Mouse (Mus musculus) adrenal gland, adult 8-10 months (tissue): ENCODE measurements at regions not wholly inside any gene's neighbourhood (a gene's known extent, or its start where the extent isn't known, plus 50 kb on each side); places are given as distances from the start of the nearest gene placed in this dataset.

Source experiments
- DNase-seq: peaks from one replicate; pipeline ENCODE4 v3.0.0; 2022

DNA sequence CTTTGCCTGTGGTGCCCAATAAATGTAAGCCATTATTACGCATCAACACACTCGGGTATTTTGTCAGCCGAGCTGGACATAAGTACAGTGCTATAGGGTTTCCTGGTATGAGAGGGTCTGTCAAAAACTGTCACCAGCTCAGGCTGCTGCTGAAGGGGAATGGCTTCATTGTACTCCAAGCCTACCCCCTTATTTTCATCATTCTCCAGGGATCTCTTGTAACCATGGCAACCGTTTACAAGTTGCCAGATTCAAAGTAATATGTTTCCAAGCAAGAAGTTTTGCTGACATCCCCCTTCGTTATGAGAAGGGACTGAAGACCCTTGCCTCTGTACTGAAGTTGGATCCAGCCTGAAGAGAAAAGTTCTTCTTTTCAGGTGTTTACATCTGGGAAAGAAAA, 410.3 kb upstream of the Kdm8 start:
- no peak for DNase-seq

DNA sequence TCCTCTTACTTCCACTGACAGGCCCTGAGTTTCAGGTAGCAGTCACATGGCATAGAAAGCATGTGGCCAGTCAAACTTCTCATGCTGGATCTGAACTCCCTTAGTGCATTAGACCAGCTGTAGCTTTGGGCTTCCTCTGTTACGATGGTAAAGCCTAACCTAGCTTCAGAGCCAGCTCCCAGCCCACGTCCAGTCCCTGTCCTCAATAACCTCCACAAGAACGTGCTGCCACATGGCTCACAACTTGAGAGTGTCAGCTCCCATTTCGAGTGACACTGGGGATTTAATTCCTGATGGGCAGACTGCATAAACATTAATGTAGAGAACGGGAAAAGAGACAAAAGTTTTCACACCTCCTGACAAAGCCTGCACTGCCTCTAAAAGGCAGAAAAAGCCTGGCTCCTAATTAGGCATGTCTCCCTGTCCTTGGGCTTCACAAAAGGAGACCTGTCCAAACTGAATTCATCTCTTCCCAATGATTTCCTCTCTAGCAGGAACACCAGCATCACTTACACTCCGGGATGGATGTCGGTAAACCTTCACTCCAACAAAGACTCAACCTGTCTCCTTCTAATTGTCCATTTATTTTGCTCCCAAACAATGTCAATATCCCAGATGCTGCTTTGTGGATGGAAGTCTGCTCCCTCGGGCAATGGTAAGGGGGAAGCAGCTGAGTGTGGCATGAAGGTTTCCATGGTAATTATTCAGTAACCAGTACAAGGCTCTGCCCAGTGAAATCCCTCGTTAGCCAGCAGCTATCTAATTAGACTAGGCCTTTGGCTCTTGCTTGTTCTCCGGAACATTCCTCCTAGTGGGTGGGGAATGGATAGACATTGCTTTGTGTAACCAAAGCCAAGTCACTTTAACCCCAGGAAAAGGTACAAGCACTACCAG, 408.1 kb upstream of the Kdm8 start:
- no peak for DNase-seq

DNA sequence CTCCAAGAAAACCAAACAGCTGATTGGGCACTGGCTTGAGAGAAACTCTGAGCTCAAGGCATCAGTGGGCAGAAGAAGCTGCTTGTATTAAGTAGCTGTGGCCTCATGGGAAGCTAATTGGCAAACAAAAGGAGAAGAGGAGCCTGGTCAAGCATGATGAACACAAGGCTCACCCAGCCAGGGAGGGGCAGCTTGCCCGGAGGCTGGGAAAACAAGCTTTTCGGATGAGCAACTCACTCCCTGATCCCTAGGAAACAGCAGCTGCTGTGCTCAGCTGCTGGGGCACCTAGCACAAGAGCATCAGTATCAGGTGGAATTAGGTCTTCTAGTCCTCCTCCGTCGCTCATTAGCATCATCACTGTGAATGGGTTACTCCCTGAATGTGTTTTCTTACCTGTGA, 405.6 kb upstream of the Kdm8 start:
- DNase-seq: no peak

DNA sequence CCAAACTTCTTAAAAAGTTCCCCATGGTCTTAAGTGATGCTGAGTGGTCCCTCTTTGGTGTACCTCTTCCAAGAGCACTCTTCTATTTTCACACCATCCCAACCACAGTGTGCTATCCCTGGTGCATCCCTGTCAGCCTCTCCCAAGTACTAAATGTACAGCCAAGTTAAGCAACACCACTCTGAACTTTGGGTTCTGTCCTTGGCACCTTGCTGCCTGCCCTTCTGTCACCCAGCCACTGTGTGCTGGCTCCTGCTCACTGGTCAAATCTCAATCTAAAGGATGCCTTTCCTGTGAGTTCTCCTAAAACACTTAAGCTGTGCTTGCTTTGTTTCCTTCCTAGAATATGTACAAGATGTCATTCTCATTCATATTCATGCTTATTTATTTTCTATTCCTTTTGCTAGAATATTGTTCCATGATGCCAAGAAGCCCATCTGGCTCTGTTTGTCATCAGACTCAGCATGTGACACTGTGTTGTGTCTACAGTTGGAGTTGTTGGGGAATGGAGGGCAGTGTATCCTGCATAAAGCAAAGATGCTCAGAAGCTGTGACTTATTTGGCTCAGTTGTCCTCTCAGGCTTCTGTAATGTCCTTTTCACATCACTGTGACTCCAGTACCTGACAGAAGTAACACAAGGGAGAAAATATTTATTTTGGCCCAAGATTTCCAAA, 388.4 kb upstream of the Kdm8 start:
- no peak for DNase-seq

DNA sequence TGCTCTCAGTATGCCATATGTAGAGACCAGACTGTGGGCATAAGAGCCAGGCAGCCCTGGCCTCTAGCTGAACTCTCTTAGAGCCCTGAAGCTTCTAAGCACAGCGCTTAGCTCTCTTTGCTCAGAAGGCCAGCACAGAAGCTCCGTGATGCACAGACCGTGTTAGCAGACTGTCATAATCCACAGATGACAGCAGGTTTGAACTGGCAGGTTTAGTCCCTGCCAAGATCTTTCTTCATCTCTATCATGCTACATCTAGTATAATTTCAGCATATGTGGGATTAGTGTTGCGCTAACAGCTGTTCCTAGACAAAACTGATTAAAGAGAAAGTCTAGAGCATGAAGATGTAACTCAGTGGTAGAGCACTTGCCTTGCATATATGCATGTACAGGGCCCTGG, 342.0 kb upstream of the Kdm8 start:
- DNase-seq: no peak

DNA sequence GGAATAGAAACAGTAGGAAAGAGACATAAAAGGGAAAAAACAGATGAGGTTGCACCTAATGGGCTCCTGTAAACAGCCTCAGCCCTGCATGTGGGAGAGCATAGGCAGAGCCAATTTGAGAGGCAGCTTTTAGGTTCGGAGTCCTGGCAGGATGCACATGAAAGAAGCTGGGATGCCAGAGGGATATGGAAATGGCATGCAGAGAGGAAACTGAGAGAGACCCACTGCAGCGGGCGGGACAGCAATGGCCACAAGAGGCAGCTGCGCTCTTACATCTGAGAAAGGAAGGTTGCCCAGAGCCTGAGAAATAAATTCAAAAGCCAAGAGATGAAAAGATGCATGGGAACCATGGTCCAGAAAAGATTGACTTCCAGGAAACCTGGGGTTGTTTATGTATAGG, 340.5 kb upstream of the Kdm8 start:
- DNase-seq: no peak

DNA sequence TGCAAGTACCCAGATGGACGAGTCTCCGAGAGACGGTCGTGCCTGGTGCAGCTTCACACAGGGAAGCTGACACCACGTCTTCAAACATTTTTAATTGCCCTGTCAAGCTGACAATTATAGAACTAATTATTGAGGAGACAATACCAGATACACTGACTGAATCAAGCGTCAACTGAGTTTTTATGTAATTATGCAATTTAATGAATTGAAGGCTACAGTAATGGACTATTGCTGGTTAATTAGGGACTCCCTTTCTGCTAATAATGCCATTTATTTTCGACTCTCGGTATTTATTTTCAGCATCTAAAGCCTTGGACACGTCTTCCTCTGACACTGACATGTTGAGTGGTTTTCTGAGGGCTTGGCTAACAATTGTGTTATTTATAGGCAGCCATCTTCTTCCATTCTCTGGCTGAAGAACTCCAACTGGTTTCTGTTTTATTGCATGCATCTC, 331.6 kb upstream of the Kdm8 start:
- DNase-seq: no peak

DNA sequence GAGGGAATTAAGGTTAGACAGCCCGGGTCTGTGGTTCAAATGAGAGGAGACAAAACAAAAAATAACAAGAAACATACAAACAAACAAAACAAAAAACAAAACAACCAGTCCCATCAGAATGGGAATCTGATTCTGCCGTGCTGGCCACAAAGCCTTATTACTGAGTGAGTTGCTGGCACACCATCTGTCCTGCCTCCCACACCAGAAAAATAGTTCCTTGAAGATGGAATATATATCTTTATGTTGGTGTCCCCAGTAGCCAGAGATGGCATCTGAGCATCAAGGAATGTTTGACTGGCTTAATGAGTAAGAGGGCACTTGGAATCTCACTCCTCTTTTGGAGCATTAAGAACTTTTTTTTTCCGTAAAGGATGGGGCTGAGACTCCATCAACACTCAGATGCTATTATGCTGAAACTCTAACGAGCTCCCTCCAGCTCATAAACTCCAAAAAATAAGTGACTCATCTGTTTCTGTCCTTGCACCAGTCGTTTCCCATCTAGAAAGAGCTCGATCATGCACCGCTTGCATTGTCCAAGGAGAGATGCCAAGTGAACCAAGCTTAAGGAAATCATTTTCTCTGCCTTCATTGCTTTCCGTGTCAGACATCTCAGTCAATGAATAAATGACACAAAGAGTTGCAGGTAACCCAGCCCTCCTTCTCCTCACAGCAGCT, 329.0 kb upstream of the Kdm8 start:
- no peak for DNase-seq

DNA sequence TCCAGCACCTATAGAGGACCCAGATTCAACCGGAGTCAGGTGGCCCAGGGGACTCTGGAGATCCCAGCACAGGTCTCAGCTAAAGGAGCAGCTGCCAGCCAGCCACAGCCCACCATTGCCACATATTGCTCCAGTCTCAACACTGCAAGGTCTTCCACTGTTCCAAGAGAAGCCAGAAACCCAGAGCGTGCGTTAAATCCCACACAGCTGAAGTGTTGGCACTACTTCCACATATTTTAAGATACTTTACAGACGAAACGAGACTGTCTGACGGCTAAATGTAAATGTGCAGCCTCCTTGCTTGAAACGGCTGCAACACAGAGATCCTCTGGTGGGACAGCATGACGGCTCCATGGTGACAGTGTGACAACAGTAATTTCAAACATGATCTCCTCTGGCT, 327.3 kb upstream of the Kdm8 start:
- DNase-seq: no peak

DNA sequence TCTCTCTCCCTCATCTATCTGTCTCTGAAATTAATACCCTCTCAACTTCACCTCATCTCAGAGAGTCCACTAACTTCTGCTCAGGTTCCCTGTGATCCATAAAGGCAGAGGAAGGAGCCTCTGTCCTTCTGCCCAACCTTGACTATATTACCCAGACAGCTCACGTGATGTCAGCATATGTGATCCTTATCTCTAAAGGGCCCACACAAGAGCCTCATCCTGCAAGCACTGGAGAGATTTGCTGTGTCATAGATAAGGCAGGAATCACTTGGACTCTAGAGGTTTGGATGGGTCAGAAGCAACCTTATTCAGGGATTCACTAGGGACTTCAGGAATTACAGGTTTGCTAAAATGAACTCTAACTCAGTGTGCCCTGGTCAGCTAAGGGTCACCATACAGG, 315.3 kb upstream of the Kdm8 start:
- DNase-seq: no peak

DNA sequence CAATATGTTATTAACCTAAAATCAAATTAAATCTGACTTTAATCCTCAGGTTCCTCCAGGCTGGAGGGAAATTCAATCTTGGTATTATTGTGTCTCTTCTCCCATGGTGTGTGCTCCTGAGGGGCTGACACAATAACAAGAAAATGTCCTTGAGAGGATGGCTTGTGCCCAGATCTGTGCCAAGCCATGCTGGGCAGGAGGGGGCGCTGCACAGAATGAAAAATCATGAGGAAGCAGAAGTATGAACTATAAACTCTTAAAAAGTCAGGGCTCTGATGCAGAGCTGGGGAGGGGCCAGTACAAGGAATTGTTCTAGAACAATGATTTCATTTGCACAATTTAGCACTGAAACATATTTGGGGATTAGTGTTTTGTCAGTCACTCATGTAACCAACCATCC, 312.5 kb upstream of the Kdm8 start:
- no peak for DNase-seq

DNA sequence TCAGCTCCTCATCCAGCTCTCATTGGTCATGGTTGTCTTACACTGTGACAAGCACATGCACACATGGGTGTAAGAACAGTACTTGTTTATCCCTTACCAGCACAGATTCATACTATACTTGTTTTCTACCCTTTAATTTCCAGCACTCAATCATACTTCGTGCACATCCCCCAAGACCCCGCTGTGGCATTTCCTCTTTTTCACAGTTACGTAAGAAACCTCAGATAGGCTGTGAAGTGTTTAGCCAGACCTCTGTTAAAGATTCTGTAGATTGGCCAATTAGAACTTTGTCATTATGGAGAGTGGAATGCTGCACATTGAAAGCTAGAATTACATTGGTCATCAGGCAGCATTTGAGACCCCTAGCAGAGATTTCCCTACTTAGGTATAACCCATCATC, 305.9 kb upstream of the Kdm8 start:
- DNase-seq: no peak

DNA sequence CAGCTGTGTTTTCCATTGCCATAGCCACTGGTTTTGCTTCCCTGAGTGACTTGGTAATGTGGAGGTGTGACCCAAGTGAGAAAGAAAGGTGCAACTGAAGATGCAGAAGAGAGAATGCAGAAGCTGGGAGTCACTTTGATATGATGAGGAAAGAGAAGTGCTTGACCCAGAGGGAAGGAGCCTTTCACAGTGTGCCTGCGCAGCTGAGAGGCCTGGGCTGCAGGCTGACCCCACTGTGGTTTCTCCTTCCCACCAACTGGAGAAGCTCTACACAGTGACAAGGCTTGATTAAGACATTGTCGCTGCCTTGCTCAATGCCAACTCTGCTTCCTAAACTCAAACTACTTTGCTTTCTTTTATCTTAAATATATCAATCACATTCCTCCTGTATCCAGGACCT, 305.3 kb upstream of the Kdm8 start:
- no peak for DNase-seq

DNA sequence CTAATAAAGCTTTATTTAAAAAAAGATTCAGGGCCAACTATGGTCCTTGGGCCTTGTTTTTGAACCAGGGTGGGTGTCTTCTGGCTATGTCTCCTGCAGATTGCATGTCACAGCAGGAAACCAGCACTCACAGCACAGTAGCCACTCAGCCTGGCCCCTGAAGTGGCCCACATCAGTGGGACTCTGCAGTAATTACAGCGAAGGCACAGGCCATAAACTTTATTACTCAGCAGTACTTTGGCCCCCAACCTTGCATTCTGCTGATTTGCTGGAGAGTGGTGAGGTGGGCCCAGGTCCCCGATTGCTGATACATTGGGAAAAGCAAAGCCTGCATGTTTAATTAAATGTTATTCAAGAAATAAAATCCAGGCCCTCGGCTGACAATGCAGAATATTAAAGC, 303.6 kb upstream of the Kdm8 start:
- DNase-seq: no peak

DNA sequence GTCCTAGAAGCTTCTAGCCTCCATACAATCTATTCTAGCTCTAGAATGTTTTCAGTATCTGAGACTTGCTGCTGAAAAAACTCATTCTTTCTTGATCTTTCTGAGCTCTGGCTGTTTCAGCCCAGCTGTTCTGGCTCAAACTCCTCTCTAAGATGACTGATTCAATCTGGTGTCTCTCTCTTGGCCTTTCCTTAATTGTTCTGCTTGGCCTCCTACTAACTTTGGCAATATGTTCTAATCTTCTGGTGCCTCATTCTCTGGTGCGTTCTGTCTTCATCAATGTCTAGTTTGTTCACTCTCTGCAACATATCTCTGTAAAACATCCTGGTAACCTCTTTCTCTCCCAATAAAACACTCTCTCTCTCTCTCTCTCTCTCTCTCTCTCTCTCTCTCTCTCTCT, 302.6 kb upstream of the Kdm8 start:
- no peak for DNase-seq

DNA sequence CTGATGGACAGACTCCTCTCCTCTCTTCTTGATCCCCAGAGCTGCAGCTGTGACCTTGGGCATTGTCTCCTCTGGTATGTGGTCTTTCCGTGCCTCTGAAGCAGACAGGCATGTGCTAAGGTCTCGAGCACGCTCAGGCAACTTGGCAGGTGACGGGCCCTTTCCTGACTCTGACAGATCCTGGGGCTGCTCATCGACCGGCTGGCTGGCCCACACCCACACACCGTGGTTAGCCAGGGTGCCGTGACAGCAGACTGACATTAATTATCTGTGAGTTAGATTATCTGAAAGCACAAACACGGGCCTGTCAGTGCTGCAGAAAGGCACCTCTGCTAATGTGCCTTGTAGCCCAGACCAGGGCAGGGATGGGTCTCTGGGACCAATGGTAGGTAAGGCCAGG, 298.5 kb upstream of the Kdm8 start:
- DNase-seq: no peak

DNA sequence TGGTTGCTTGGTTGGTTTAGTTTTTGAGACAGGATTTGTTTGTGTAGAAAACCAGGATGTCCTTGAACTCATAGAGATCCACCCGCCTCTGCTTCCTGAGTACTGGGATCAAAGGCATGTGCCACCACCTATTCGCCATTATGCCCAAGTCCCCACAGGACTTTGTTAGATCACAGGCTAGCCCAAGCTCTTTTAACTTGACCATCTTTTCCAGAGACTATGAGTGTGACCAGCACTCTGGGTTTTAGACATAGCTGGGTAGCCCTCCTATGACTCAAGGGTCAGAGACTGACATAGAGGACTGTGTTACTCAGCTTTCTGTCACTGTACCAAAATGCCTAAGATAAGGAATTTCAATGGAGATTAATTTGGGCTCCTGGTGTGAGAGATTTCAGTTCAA, 295.3 kb upstream of the Kdm8 start:
- no peak for DNase-seq

DNA sequence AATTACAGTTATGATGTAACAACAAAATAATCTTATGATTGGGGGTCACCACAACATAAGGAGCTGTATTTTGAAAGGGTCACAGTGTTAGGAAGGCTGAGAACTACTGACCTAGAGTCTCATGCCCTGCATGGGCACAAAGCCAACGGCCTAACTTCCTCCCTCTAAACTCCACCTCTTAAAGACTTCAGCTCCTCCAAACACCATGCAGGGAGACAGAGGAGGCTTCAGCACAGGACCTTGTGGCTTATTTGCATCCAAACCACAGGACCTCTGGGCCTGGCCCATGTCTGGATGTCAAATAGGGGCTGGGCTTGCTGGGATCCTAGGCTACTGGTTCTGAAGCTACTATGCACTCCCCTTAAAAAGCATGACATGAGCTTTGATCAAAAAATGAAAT, 294.7 kb upstream of the Kdm8 start:
- no peak for DNase-seq

DNA sequence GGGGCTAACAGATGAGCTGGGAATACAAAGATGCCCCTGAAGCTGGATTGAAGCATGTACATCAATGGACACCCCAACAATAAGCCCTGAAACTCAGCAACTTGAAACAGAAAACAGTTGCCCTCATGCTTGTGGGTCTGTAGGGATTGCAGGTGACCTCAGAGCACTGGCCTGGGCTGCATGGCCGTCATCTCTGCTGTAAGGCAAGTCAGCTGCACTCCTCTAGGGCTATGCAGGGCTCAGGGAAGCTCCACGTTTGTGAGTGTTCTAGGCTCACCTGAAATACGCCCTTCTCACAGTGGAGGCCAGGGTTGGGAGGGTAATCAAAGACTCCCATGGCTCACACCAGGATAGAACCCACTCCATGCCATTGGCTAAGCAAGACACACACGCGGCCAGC, 292.2 kb upstream of the Kdm8 start:
- DNase-seq: no peak

DNA sequence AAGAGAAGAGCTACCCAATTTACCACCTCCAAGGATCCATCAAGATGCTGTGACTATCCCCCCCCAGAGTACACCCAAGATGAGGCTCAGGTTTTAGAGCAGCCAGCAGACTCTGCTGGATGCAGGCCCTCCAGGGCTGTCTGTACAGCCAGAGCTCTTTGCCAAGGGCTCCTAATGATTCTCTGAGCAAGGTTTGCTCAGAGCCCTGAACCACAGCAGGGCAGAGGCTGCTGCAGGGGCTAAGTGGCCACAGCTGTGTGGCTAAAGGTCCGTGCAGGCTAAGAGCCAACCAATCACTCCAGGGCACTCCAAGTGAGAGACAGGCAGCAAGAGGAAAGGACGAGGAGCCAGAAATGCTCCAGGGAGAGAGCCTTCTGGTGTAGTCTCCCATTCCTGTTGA, 289.2 kb upstream of the Kdm8 start:
- no peak for DNase-seq

DNA sequence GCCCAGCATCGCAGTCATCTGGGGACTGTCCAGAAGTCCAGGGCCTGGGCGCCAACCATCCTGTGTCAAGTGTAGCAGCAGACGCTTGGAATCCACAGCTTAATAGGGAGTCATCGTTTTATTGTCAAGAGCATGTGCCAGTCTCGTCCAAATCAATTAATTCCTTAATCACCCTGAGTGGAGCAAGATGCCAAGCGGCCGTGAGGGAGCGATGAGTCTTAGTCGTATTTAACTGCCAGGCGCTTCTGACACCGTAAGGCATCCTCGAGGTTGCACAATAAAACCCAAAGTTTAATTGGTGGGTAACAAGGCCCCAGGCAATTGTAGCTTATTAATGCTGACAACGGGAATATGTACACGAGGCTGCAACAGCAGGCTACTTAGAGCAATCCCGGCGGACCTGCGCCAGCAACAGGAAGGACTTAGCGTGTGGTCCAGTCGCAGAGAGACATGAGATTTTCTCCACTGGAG, 277.6 kb upstream of the Kdm8 start:
- DNase-seq: no peak

DNA sequence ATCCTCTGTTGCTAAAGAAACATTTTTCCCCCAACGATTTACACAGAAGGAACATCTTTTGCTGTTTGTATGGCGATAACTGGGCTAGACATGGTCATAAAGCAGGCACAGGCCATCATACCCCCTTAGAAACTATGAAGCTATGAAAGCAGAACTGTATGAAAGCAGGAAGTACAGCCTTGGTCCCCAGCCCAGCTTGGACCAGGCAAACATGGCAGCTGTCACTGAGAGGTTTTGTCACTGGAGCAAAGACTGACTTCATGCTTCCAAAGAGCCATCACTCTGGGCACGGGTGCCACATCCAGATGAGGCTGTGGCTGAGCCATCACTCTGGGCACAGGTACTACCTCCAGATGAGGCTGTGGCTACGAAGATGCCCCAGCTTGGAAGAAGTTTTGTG, 276.8 kb upstream of the Kdm8 start:
- DNase-seq: no peak

DNA sequence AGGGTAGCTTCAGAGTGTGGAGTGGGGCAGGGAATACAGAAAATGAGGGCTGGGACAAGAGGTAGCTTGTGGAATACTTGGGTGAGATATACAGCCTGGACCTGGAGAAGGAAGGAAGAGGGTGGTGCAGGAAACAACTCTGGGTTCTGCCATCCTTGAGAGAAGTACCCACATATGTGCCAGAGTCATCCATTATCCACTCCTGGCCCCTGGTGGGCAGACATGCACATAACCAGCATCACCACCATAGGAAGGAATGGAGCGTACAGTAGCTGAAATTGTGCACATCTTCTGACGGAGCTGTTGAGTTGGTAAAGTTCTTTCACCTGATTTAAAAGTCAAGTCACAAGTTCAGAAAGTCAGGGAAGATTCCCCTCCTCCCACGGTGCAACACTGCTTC, 262.9 kb upstream of the Kdm8 start:
- no peak for DNase-seq

DNA sequence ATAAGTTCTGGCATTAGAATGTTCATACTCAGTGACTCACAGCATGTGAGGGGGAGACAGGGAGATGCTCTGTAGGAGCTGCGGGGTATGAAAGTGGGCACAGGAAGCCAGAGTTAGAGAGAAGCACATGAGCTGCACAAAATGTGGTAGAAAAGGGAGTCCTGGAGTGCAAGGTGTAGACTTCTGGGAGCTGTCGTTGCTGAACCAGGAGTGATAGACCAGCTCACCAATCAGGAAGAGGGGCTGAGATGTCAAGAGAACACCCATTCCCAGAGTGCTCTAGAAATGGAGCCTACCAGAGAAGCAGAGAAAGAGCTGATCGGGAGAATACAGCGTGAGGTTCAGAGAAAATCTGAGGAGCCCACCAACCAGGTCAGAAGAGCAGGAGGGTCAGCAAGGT, 262.2 kb upstream of the Kdm8 start:
- no peak for DNase-seq
